Mouse (Mus musculus) cerebellum, adult 2 months (tissue): ENCODE results near the gene Cdk9.

Experiments
- CTCF ChIP-seq: fragments of 200-500 bp; IDR thresholded peaks from 2 replicates; pipeline ENCODE4 v1.5.1; 2011; ENCODE audit warnings: low read depth, mild to moderate bottlenecking, control low read depth, low read length, moderate library complexity, borderline replicate concordance; ENCODE audit not compliant: insufficient read depth
- POLR2A ChIP-seq: fragments of 200-500 bp; IDR thresholded peaks from 2 replicates; pipeline ENCODE4 v1.6.1; 2011; ENCODE audit warnings: low read length, control low read depth, borderline replicate concordance; ENCODE audit not compliant: insufficient read depth

GRCm38 (mm10) chr2:32739311-32739710, 26.4 kb upstream of the Cdk9 start:
- TF ChIP-seq CTCF (no peak), POLR2A (no peak)
